Mouse (Mus musculus): ENCODE measurements around the gene Ifi211.
A peak's percentile ranks its signal among the peaks of the same experiment; 100 is the strongest.
"Not testable (repeated sequence)": the region's sequence is repeated elsewhere in the genome, so short reads cannot be mapped to it uniquely, and the experiment has no call there.

Gene Ifi211

DNA sequence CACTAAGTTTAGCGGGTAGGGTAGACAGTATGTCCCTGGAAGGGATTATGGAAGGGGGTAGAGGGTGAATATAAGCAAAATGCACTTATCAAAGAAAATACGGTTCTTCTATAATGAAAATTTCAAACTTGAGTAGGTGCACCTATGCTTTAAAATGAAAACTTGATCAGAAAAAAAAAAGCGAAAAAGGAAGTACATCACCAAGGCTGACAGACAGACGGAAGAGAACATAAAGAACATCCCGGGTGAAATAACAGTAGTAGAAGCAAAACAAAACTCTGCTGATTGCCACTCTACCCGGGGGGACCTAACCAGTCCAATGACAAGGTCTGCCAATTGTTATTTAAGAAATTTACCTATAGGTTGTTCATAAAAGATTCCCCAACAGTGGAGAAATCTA lies 34.6 kb downstream of the Ifi211 start:
- not testable (repeated sequence) for DNase-seq

- not testable (repeated sequence) for DNase-seq
Measured at GRCm38 (mm10) chr1:173877125-173877524, 35.7 kb downstream of the Ifi211 start.

DNA sequence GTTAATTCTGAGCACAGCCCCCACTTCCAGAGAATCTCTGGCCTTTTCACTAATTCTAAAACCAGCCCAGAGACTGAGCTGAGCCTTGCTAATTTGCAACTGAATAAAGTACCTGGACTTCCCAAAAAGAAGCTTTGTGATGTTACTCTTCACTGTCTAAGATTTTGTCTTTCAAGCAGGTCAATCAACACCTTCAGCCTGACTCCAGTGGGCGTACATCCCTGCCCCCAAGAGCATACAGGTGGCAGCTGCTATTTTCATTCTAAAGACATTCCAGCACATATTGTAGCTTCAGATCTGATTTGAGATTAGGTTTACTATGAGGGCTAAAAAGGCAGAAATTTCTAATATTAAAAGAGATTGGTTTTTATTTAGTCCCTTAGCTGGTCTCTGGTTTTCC lies 44.3 kb downstream of the Ifi211 start:
- not testable (repeated sequence) for DNase-seq

DNA sequence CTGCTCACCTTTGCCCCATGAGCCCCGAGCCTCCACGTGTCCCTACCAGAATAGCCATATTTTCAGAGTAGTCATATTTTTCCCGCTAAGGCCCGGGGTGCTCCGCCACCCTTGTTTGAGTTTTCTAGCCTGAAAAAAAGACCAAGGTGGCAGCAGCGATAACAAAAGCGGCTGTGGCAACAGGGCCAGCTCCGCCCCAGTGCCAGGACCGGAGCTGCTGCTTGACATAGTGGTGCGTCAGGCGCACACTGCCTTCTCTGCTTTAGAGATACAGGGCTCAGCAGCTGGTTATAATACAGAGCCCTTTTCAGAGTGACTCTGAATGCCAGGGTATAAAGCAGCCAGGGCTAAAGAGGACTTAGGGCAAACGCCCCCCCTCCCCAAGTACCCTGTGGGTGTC lies 46.3 kb downstream of the Ifi211 start:
- no peak for DNase-seq

GRCm38 (mm10) chr1:173853711-173854110 lies 59.1 kb downstream of the Ifi211 start:
- DNase-seq, result peak in 1 of 2 experiments; percentile 40

DNA sequence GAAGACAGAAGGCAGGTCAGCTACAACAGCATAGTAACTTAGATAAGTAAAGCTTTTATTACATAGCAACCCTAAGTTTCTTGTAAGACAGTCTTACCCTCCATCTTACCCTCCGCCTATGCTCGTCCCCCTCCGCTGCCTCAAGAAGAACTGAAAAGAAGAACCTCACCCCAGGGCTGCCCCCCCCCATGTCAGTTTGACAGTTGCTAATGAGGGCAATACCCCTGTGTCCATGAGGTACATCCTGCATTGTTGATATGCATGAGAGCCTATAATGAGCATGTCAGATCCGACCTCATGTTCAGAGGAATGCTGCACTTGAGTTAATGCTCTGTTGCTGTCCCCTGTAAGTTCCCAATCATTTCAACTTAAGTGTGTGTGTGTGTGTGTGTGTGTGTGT lies 60.0 kb downstream of the Ifi211 start:
- DNase-seq, result peak; percentile 58 to 60
